Mouse (Mus musculus): ENCODE measurements around the gene Htr2b.

The Htr2b gene

DNA sequence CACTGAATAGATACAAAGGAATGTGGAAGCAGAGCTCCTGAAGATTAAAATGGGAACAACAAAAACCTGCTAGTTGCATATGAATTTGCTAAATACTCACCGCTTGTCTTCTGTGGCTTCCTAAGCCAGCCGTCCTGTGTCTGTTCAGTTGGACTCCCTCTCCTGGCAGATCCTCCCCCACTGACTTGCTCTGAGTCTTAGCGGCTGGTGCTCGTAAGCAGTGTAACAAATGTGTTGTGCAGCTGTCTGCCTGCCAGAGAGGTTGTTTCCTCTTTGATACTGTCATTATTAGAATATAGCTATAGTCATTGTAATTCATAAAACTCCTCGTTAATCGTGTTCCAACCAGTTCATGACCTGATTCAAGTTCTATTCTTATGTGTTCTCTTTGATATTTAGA lies at the start of gene Htr2b:
Htr2b (minus strand) TSS at position 192 of the 400 bp plus-strand sequence.
- peak; percentile 9 for DNase-seq

GRCm38 (mm10) chr1:86161061-86161460 lies 49.3 kb upstream of the Htr2b start:
- no peak for DNase-seq

DNA sequence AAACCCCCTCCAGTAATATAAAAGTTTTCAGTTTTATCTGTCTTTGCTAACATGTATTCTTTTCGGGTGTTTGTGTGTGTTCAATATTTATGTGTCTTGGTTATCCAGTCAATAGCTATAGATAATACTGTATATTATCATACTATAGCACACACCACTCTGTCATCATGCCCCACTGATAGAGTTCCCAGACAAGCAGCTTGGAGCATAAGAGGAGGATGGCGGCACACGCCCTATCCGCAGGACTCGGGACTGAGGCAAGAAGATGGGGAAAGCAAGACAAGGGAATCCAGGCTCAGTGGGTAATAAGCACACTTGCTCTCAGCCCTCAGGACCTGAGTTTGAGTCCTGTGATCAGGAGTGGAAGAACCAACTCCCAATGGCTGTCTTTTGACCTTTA lies 48.7 kb upstream of the Htr2b start:
- DNase-seq: no peak

DNA sequence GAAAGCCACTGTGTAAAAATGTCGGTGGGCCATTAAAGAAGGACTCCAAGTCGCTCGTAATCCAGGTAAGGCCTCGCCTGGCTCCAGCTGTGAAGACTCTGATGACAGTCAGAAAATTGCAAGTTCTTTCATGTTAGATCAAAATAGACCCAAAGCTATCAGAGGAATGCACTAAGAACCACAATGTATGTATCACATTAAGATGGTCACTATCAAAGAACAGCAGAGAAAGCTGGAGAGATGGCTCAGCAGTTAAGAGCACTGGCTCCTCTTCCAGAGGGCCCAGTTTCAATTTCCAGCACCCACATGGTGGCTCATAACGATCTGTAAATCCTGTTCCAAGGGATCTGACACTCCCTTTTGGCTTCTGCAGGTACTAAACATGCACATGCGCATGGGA lies 48.3 kb upstream of the Htr2b start:
- no peak for DNase-seq

DNA sequence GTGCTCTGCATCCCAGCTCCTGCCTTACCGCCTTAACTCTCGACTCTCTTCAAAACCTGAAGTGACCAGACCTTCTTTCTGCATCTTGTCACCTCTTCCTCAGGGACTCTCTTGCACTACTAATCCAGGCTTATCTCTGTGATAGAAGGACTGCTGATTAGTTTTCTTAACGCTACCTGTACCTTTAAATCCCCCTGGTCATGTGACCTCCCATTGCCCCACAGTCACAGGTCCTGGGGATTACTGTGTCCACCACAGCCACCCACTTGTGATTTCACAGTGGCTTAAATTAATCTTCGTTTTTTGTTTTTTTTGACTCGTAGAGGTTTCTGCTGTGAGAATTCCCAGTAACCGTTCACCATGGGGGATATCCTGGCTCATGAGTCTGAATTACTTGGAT lies 44.8 kb upstream of the Htr2b start:
- no peak for DNase-seq

DNA sequence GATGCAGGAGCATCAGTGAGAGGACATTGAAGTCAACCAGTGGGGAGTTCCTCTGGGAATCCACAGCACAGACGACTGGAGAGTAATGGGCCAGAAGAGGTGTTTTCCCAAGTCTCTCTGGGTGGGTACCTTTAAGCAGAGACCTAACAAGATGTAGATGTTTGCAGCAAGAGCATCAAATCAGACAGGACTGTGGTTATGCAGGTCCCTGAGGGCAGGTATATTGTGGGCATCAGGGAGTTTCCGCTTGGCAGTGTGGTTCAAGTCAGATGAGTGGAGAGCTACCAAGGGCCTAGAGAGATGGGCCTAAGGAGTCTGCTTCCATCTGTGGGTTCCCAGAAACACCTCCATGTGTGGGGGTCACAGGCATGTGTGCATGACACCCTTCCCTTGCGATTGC lies 44.3 kb upstream of the Htr2b start:
- DNase-seq: peak; percentile 8

- DNase-seq: no peak
These were observed 43.0 kb upstream of the Htr2b start for GRCm38 (mm10) chr1:86154824-86155164.

- DNase-seq: peak; percentile 92
These were observed 42.5 kb upstream of the Htr2b start, which contains the start of gene Armc9 for GRCm38 (mm10) chr1:86154133-86154823. Gene Armc9, plus strand, starts transcription at chr1:86154780.

DNA sequence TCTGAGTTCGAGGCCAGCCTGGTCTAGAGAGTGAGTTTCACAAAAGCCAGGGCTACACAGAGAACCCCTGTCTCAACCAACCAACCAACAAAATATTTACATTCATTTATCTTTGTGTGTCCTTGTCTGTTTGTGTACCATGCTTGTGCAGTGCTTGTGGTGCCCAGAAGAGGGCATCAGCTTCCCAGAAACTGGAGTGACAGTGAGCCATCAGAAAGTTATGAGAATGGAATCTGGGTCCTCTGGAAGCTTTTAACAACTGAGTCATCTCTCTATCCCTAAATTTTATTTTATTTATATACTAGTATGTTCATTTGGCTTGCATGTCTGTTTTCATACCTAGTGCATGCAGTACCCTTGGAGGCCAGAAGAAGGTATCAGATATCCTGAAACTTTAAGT lies 40.8 kb upstream of the Htr2b start:
- DNase-seq: peak; percentile 13

DNA sequence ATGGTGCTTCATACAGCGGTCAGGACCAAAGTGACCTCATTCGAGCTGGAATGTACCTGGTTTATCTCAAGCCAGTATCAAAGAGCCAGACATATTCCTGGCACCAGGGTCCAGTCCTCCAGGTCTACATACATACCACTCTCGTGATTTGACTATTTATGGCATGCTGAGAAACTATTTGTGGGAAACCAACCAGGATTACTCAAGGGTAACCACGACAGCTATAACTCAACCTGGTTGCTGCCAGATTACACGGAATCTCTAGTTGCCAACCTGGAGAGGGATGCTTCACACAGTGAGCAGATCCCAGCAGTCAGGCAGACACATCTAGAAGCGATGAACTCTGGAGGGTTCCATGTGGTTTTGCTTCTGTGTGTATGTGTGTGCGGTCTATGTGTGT lies 39.6 kb upstream of the Htr2b start:
- no peak for DNase-seq

DNA sequence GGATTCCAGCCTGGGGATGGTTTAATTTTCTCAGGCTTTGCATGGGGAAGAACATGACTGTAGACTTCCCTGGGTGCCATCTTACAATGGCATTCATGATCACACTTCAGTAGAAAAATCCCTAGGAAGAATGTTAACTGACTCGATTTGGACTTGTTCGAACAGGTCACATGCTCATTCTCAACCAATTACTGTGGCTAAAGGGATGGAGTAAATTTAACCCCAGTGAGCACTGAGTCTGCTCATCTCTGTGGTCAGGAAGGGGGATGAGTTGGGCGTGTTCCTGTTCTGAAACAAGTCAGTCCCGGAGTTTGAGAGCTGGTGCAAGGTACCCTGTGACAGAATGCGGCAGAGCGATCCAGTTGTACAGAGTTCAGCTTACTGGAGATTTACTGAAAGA lies 39.2 kb upstream of the Htr2b start:
- no peak for DNase-seq

GRCm38 (mm10) chr1:86148161-86148560 lies 36.4 kb upstream of the Htr2b start:
- no peak for DNase-seq

DNA sequence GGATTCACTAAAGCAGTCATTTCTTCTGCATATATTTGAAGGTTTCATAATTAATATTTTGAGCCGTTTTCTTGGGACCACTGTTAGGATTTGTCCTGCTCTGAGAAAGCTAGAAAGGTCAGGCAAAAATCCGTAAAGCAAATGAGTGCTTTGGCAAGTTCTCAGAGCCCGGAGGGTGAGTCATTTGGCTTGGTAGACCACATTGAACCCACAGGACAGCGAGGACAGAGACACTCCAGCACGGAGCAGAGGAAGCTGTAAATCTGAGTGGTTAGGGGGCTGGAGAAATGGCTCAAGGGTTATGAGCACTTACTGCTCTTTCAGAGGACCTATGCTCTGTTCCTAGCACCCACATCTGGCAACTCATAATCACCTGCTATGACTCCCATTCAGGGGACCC lies 35.8 kb upstream of the Htr2b start:
- DNase-seq: no peak

GRCm38 (mm10) chr1:86146293-86146692 lies 34.5 kb upstream of the Htr2b start:
- DNase-seq: no peak

DNA sequence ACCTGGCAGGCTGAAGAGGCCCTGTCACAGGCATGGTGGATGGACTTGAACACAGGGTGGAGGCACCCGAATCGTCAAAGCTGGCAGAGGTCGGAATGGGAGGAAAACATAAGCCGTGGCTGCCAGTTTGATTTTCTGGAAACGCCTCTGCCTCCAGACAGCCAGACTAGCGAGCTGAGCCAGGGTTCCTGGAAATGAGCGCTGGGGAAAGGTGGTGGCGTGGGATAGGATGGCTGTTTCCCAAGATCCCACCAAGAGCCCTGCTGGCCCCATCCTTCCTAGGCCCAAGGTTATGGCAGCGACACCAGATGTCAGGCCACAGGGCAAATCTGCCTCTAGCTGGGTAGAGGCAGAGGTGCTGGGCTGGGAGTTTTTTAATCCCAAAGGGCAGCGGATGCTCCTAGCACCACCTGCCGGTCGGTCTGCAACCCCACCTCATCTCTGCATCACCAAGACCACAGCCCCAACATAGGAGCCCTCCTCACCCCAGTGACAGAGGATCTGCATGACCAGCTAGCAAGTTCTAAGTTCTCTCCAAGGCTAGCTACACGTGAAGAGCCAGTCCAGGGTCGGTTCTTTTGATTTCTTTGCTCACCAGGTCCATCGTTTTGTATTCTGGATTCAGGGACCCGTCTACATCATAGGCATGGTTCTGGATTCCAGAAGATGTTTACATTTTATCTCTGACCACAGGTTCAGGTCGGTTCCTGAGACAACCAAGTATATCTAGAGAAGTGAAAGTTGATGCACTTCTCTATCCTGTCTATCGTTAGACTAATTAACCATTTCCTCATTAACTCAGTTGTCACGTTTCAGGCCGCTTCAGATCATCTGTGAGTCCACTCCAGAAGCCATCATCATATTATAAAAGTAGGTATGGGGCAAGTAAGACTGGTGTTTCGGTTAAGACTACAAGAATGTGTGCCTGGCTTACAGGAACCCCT lies 32.5 kb upstream of the Htr2b start:
- DNase-seq: no peak

- no peak for DNase-seq
These were observed 31.4 kb upstream of the Htr2b start for GRCm38 (mm10) chr1:86143165-86143564.

- no peak for DNase-seq
These were observed 29.3 kb upstream of the Htr2b start for GRCm38 (mm10) chr1:86141081-86141480.

DNA sequence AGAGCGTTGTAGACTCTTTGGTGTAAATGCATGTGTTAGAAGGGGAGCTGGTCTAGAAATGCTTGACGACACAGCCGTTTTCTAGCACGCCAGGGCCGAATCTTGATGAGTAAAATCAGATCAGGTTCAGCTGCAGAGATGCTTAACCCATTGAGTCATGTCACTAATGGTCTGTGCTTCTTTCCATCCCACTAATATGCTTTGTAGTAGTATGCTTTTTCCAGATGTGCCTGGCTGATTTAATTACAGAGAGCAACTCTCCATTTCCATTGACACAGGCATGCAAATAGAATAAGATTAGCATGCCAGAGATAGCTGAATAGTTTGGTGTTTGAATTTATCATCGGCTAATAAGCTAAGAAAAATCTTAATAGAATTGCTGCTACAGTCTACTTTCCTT lies 23.5 kb upstream of the Htr2b start:
- DNase-seq: no peak

GRCm38 (mm10) chr1:86133337-86133736 lies 21.6 kb upstream of the Htr2b start, which contains the start of gene Gm21972:
Gene Gm21972, plus strand, starts transcription at chr1:86133637.
- DNase-seq: no peak

GRCm38 (mm10) chr1:86126036-86126435 lies 14.3 kb upstream of the Htr2b start:
- no peak for DNase-seq

GRCm38 (mm10) chr1:86119549-86119948 lies 7.8 kb upstream of the Htr2b start:
- DNase-seq: no peak

GRCm38 (mm10) chr1:86114141-86114540 lies 2.4 kb upstream of the Htr2b start:
- no peak for DNase-seq

- no peak for DNase-seq
These were observed 6.7 kb downstream of the Htr2b start for GRCm38 (mm10) chr1:86105054-86105453.

DNA sequence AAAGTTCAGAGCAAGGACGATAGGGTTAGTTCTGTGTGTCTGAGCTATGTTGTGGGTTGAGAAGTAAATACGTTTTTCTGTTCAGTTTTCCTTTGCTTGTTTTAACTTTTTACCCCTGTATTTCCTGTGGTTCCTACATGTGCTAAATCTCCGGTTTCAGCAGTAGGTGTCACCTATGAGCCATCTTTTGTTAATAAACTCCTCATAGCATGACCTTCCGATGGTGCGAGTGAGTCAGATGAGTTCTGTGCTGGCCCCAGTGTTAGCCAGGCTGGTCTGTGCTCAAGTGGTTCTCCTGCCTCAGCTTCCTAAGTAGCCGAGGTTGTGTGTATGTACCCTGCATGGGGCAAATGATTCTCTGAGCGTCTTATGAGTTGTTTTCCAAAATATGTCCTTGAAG lies 17.4 kb downstream of the Htr2b start:
- no peak for DNase-seq
